Mouse (Mus musculus) liver, postnatal 0 days (tissue): ENCODE results near the gene Alpk1. TPM values are rescaled to one million over a fixed set of nuclear protein-coding genes. Genes with fewer than 3 reads are reported as not detected.

Experiments used
- ATAC-seq: fragments of 200-750 bp; cut with Nextera tagmentation; 2 replicates; pipeline ENCODE4 v1.8.0; 2017; ENCODE audit warnings: mild to moderate bottlenecking, moderate library complexity
- DNase-seq: peaks from one replicate; pipeline ENCODE4 v3.0.0-alpha.2; 2016
- H3K27ac ChIP-seq: fragments of 300-500 bp; sonication (generic); 2 replicates; pipeline ENCODE4 v1.5.1; 2014; ENCODE audit warnings: antibody characterized with exemption, moderate library complexity, mild to moderate bottlenecking, low read depth
- H3K27me3 ChIP-seq: fragments of 300-500 bp; sonication (generic); 2 replicates; pipeline ENCODE4 v1.6.1; 2014; ENCODE audit warnings: low read length, control low read depth, mixed read lengths; ENCODE audit not compliant: insufficient read depth
- H3K36me3 ChIP-seq: fragments of 300-500 bp; sonication (generic); replicated peaks from 2 replicates; pipeline ENCODE4 v1.6.1; 2014; ENCODE audit warnings: mild to moderate bottlenecking, control low read depth, low read length, moderate library complexity, mixed read lengths; ENCODE audit not compliant: insufficient read depth
- H3K4me1 ChIP-seq: fragments of 300-500 bp; sonication (generic); 2 replicates; pipeline ENCODE4 v1.6.1; 2014; ENCODE audit warnings: antibody characterized with exemption, mild to moderate bottlenecking, control low read depth; ENCODE audit not compliant: insufficient read depth
- H3K4me2 ChIP-seq: fragments of 300-500 bp; sonication (generic); 2 replicates; pipeline ENCODE4 v1.6.1; 2014; ENCODE audit warnings: low read depth, mild to moderate bottlenecking, low read length, moderate library complexity, mixed read lengths
- H3K4me3 ChIP-seq: fragments of 300-500 bp; sonication (generic); 2 replicates; pipeline ENCODE4 v1.5.1; 2014; ENCODE audit warnings: low read depth, low read length
- H3K9ac ChIP-seq: fragments of 300-500 bp; sonication (generic); replicated peaks from 2 replicates; pipeline ENCODE4 v1.6.1; 2014; ENCODE audit warnings: mild to moderate bottlenecking, moderate library complexity
- H3K9me3 ChIP-seq: fragments of 300-500 bp; sonication (generic); 2 replicates; pipeline ENCODE4 v1.6.1; 2016; ENCODE audit warnings: mild to moderate bottlenecking, control low read depth, low read length, mixed read lengths
- CTCF ChIP-seq: sonication (generic); IDR thresholded peaks from 2 replicates; pipeline ENCODE4 v1.5.1; 2016; ENCODE audit warnings: antibody characterized with exemption, low read depth
- EP300 ChIP-seq: IDR thresholded peaks from 2 replicates; pipeline ENCODE4 v1.6.1; 2016; ENCODE audit warnings: antibody characterized with exemption, low read depth, mild to moderate bottlenecking
- WGBS: fragments of 180-500 bp; shearing (Covaris S2); extraction: QIAGEN DNeasy Blood & Tissue Kit; methylation state at CpG from one replicate; pipeline ENCODE4 v1.1.7; 2014; ENCODE audit not compliant: insufficient replicate concordance; 5-methylcytosine and 5-hydroxymethylcytosine counted together
- polyA plus RNA-seq: library from polyadenylated mRNA; unstranded; fragments of >200 nt; fragmentation: Nextera tagmentation; extraction: Ambion mirVana; gene quantifications from 2 replicates; pipeline ENCODE4 v1.2.1, GENCODE M21; 2015

Gene Alpk1
- polyA plus RNA-seq, 1 experiment from 2014 or later: 0.39 TPM

GRCm38 (mm10) chr3:127694802-127695771 is 85.2 kb downstream of the Alpk1 start:
- no peak for ATAC-seq
- no peak overlapping the region for H3K27ac ChIP-seq
- no peak overlapping the region for H3K9ac ChIP-seq
- 32% methylated on average over 43 of the region's 43 CpGs for WGBS
- peaks cover 10% of the 10 kb centered on the region; the same call in 1 of the 2 replicates for H3K27me3 ChIP-seq
- no peak overlapping the region for H3K4me2 ChIP-seq
- DNase-seq: no peak
- H3K4me3 ChIP-seq: no peak overlapping the region
- no peaks in the 10 kb centered on the region for H3K4me1 ChIP-seq
- TF ChIP-seq EP300 (no peak), CTCF (no peak)
- H3K36me3 ChIP-seq: no peaks in the 10 kb centered on the region
- no peaks in the 10 kb centered on the region for H3K9me3 ChIP-seq

DNA sequence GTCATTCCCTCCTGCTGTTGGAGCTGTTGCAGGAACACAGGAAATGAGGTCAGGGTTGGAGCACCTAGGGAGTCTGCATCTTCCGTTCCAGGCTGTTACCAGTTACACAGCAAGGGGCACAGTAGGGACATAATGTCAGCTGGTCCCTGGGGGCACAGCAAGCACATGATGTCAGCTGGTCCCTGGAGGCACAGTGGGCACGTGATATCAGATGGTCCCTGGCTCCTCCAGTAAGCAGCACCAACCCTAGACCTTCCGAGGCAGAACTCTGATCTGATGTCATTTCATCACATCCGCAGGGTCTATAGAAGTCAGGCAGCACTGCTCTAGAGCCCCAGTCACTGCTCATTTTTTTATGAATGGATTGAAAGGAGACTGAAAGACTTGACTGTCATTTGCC is 89.1 kb downstream of the Alpk1 start:
- no peak overlapping the region for H3K4me3 ChIP-seq
- no peak overlapping the region for H3K27ac ChIP-seq
- no peaks in the 10 kb centered on the region for H3K9me3 ChIP-seq
- ATAC-seq (no peak), DNase-seq (no peak)
- H3K9ac ChIP-seq: no peak overlapping the region
- TF ChIP-seq CTCF (no peak), EP300 (no peak)
- H3K4me1 ChIP-seq: no peaks in the 10 kb centered on the region
- 73% methylated on average over 4 of the region's 4 CpGs for WGBS
- no peak overlapping the region for H3K4me2 ChIP-seq
- H3K27me3 ChIP-seq: peaks cover 7% of the 10 kb centered on the region; the same call in 1 of the 2 replicates
- H3K36me3 ChIP-seq: no peaks in the 10 kb centered on the region

- WGBS: 81% methylated on average over 15 of the region's 15 CpGs
- Histone ChIP-seq H3K4me1 (no peaks in the 10 kb centered on the region), H3K9me3 (no peaks in the 10 kb centered on the region), H3K27ac (no peak overlapping the region), H3K9ac (no peak overlapping the region), H3K27me3 (no peaks in the 10 kb centered on the region), H3K36me3 (no peaks in the 10 kb centered on the region), H3K4me3 (no peak overlapping the region), H3K4me2 (no peak overlapping the region)
- ATAC-seq (no peak), DNase-seq (no peak)
- TF ChIP-seq EP300: no peak
- no peak for TF ChIP-seq CTCF
Measured at GRCm38 (mm10) chr3:127679703-127680102, 100.6 kb downstream of the Alpk1 start.

DNA sequence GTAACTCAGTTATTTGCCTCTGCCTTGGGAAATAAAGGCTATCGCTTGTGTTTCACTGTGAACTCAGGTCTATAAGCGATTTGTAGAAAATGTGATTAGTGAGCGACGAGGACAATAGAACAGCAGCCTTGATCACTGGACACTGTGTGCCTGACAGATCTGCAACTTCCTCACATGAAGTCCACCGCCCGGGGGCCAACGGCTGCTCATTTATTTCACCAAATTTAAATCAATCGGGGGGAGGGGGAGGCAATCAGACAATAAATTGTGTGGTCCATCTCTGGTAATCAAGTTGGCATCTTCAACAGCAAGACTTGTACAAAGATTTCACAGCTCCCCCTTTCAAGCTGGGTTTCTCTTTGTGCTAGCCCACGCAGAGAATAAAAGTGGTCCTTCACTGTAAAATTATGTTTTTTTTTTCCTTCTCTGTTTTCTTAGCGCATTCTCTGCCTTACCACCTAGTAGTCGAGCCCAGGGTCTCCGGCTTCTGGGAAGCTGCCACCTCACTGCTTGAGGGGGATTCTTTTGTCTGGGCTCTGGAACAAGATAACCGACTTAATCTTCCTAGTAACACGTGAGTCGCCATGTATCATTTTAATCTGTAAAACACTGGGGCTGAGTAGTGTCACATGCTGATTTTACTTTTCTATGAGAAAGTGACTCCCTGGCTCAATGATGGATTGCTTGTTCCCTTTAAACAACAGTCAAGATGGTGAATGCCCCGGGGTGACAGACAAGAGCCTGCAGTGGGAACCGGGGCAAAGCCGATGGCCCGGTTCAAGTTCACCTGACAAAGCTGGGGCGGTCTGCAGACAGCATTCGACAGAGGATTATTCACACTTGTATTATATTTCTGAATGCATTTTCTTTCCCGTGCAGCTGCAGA is 118.4 kb downstream of the Alpk1 start:
- H3K4me1 ChIP-seq: no peaks in the 10 kb centered on the region
- H3K9me3 ChIP-seq: no peaks in the 10 kb centered on the region
- H3K9ac ChIP-seq: no peak overlapping the region
- no peak overlapping the region for H3K27ac ChIP-seq
- 74% methylated on average over 22 of the region's 22 CpGs for WGBS
- no peaks in the 10 kb centered on the region for H3K36me3 ChIP-seq
- H3K27me3 ChIP-seq: no peaks in the 10 kb centered on the region
- TF ChIP-seq CTCF (no peak), EP300 (no peak)
- ATAC-seq (no peak), DNase-seq (no peak)
- no peak overlapping the region for H3K4me2 ChIP-seq
- H3K4me3 ChIP-seq: no peak overlapping the region

GRCm38 (mm10) chr3:127660712-127661111 is 119.6 kb downstream of the Alpk1 start:
- no peak overlapping the region for H3K27ac ChIP-seq
- H3K4me1 ChIP-seq: no peaks in the 10 kb centered on the region
- H3K4me3 ChIP-seq: no peak overlapping the region
- 77% methylated on average over 7 of the region's 7 CpGs for WGBS
- H3K9ac ChIP-seq: no peak overlapping the region
- H3K27me3 ChIP-seq: no peaks in the 10 kb centered on the region
- TF ChIP-seq EP300: no peak
- TF ChIP-seq CTCF: no peak
- H3K9me3 ChIP-seq: no peaks in the 10 kb centered on the region
- ATAC-seq (no peak), DNase-seq (no peak)
- H3K4me2 ChIP-seq: no peak overlapping the region
- no peaks in the 10 kb centered on the region for H3K36me3 ChIP-seq
